Mouse (Mus musculus): ENCODE data around the gene Trip6. TPM values are rescaled to one million over a fixed set of nuclear protein-coding genes. Genes with fewer than 3 reads are reported as not detected.

Gene Trip6
- total RNA-seq (2012; rRNA removed) (0.46 and 0.58 TPM in 2 replicates), polyA plus RNA-seq (2012; ENCODE audit: insufficient read depth in 1 of 2, insufficient read length in 2 of 2, low read depth in 1 of 2, low replicate concordance in 2 of 2, missing spikeins in 1 of 2) (1 to 10 TPM in 1 of 2 experiments, not detected in 1; 2.1 TPM)

DNA sequence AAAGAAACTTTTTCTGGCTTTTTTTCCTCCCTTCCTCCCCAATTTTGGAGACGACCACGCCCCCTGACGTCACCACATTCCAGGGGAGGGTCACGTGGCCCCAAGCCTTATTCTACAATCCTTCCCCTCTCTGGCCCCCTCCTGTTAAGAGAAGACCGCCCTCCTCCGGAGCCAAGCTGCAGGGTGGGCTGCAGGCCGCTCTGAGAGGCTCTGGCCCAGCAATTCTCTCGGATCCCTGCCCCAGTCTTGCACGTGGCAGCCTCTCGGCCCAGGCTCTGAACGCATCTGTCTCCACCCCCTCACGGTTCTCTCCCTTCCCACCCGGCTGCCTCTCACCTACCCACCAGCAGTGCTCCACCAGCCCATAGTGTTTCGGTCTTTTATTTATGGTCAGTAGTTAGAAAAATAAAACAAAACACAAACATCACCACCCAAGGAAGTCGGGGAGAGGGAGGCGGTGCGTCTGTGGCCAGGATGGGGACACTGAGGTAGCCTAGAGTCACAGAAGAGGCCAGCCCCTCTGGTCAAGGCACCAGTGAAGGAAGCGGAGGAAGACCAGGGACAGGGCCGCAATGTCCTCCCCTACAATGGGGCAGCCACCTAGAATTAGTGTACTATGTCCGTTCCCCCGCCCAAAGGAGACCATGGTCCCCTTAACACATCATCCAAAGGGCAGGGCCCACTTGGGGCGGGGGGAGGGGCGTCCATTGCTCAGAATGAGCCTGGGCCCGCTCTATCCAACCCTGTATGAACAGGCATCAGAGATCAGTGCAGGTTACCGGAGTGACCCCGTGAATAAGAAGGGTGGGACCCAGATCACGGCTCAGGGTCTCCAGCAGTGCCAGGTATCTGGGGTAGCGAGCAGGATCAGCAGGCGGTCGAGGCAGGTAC is at the start of gene Trip6:
Trip6 (minus strand) TSS at position 212 of the 891 bp plus-strand sequence.
- Histone ChIP-seq H3K36me3 (ENCODE audit: control insufficient read depth in 1 of 2, insufficient read depth in 2 of 2, low read length in 2 of 2) (peaks cover 0 to 13% of the 10 kb centered on the region in 2 experiments; a peak in 3 of 4 replicates), H3K9ac (ENCODE audit: control insufficient read depth, low read depth, low read length, poor library complexity, severe bottlenecking) (no peak within 1 kb of the TSS), H3K79me2 (ENCODE audit: control insufficient read depth, insufficient read depth, low read length, poor library complexity) (no peaks in the 10 kb centered on the region), H3K4me3 (ENCODE audit: control insufficient read depth in 1 of 2, insufficient read depth in 1 of 2, low read depth in 2 of 2, low read length in 2 of 2) (no peak within 1 kb of the TSS), H3K4me1 (ENCODE audit: control insufficient read depth in 1 of 2, insufficient read depth in 2 of 2, low read length in 2 of 2) (peaks cover 16 to 17% of the 10 kb centered on the region in 2 experiments), H3K9me3 (replicated peaks; ENCODE audit: insufficient read depth, low read length) (no peaks in the 10 kb centered on the region), H3K27ac (ENCODE audit: control insufficient read depth, low read depth, low read length) (no peak within 1 kb of the TSS), H3K27me3 (ENCODE audit: control insufficient read depth in 1 of 2, insufficient read depth in 2 of 2, low read length in 2 of 2) (no peaks in the 10 kb centered on the region)
- TF ChIP-seq MYB (IDR thresholded peaks at IDR 0.05; ENCODE audit: low read depth, low read length): no peak
- TF ChIP-seq MYC (IDR thresholded peaks at IDR 0.05; ENCODE audit: low read depth, low read length): no peak
- no peak for TF ChIP-seq ZKSCAN1 (IDR thresholded peaks at IDR 0.05; ENCODE audit: low read depth, low read length)
- no peak for TF ChIP-seq CTCF (IDR thresholded peaks at IDR 0.05 in 2 of 3, conservative IDR thresholded peaks at IDR 0.05 in 1 of 3; ENCODE audit: control insufficient read depth in 1 of 3, insufficient read depth in 1 of 3, low read depth in 2 of 3, low read length in 3 of 3, poor library complexity in 1 of 3, severe bottlenecking in 1 of 3)
- TF ChIP-seq UBTF (IDR thresholded peaks at IDR 0.05; ENCODE audit: borderline replicate concordance, insufficient read depth, low read depth, low read length): no peak
- TF ChIP-seq KAT2A (conservative IDR thresholded peaks at IDR 0.05; ENCODE audit: low read depth, low read length): no peak
- no peak for TF ChIP-seq CHD2 (IDR thresholded peaks at IDR 0.05; ENCODE audit: low read length)
- TF ChIP-seq MAFK (IDR thresholded peaks at IDR 0.05; ENCODE audit: borderline replicate concordance, low read depth, low read length): no peak
- TF ChIP-seq ELF1 (IDR thresholded peaks at IDR 0.05; ENCODE audit: low read depth, low read length): no peak
- TF ChIP-seq BHLHE40 (IDR thresholded peaks at IDR 0.05; ENCODE audit: borderline replicate concordance, low read depth, low read length): no peak
- TF ChIP-seq NELFE (IDR thresholded peaks at IDR 0.05; ENCODE audit: low read depth, low read length): no peak
- TF ChIP-seq MAZ (IDR thresholded peaks at IDR 0.05; ENCODE audit: low read depth, low read length): no peak
- no peak for TF ChIP-seq TCF12 (IDR thresholded peaks at IDR 0.05; ENCODE audit: low read depth, low read length)
- DNase-seq (ENCODE audit: low read depth, low spot score): no peak

DNA sequence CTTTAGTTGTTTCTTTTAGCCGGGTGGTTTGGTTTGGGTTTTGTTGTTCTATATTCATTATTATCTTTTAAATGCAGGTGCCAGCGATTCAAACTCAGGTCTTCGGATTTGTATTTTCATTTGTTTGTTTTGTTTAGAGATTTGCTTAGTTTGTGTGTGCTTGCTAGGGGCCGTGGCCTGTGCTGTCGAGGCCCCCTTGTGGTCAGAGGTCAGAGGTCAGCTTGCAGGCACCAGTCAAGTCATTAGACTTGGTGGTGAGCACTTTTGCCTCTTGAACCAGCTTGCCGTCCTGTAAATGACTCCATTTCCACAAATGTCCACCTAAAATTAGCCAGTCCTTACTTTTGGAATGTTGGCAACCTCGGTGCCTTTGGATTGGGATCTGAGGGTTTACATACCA is 44.2 kb upstream of the Trip6 start:
- no peaks in the 10 kb centered on the region for H3K9me3 ChIP-seq (replicated peaks; ENCODE audit: insufficient read depth, low read length)
- no peak overlapping the region for H3K27ac ChIP-seq (ENCODE audit: control insufficient read depth, low read depth, low read length)
- DNase-seq (ENCODE audit: low read depth, low spot score): no peak
- no peak overlapping the region for H3K9ac ChIP-seq (ENCODE audit: control insufficient read depth, low read depth, low read length, poor library complexity, severe bottlenecking)
- H3K4me1 ChIP-seq (ENCODE audit: control insufficient read depth in 1 of 2, insufficient read depth in 2 of 2, low read length in 2 of 2): no peaks in the 10 kb centered on the region
- TF ChIP-seq MAZ (IDR thresholded peaks at IDR 0.05; ENCODE audit: low read depth, low read length) (no peak), ZC3H11A (IDR thresholded peaks at IDR 0.05; ENCODE audit: low read depth, low read length) (peak; percentile 3; the same call in 1 of the 2 replicates), CTCF (IDR thresholded peaks at IDR 0.05 in 2 of 3, conservative IDR thresholded peaks at IDR 0.05 in 1 of 3; ENCODE audit: control insufficient read depth in 1 of 3, insufficient read depth in 1 of 3, low read depth in 2 of 3, low read length in 3 of 3, poor library complexity in 1 of 3, severe bottlenecking in 1 of 3) (peak in 2 of 3 experiments; percentile 19 to 28; a peak in 2 of 6 replicates), USF2 (IDR thresholded peaks at IDR 0.05; ENCODE audit: borderline replicate concordance in 1 of 2, insufficient read depth in 1 of 2, low read depth in 1 of 2, low read length in 2 of 2) (no peak), SMC3 (IDR thresholded peaks at IDR 0.05; ENCODE audit: low read depth, low read length) (peak; percentile 18), TAL1 (IDR thresholded peaks at IDR 0.05; ENCODE audit: low read length) (no peak), POLR2AphosphoS2 (IDR thresholded peaks at IDR 0.05; ENCODE audit: low read length) (no peak)
- no peak overlapping the region for H3K4me3 ChIP-seq (ENCODE audit: control insufficient read depth in 1 of 2, insufficient read depth in 1 of 2, low read depth in 2 of 2, low read length in 2 of 2)
- H3K79me2 ChIP-seq (ENCODE audit: control insufficient read depth, insufficient read depth, low read length, poor library complexity): no peaks in the 10 kb centered on the region
- H3K36me3 ChIP-seq (ENCODE audit: control insufficient read depth in 1 of 2, insufficient read depth in 2 of 2, low read length in 2 of 2): no peaks in the 10 kb centered on the region
- H3K27me3 ChIP-seq (ENCODE audit: control insufficient read depth in 1 of 2, insufficient read depth in 2 of 2, low read length in 2 of 2): peaks cover 7 to 8% of the 10 kb centered on the region in 2 experiments

Measured in MEL (cell line).